Mouse (Mus musculus) ES-Bruce4 (cell line): Measurements from ENCODE around the gene Enc1. TPM values are rescaled to one million over a fixed set of nuclear protein-coding genes. Genes with fewer than 3 reads are reported as not detected.

Source experiments
- H3K27ac ChIP-seq: 2 replicates; pipeline ENCODE4 v1.5.1; 2012; ENCODE audit warnings: low read length, inconsistent platforms; ENCODE audit not compliant: insufficient read depth
- H3K27me3 ChIP-seq: 2 replicates; pipeline ENCODE4 v1.6.1; 2012; ENCODE audit warnings: mild to moderate bottlenecking, low read length, inconsistent platforms; ENCODE audit not compliant: control insufficient read depth, poor library complexity, insufficient read depth, severe bottlenecking
- H3K36me3 ChIP-seq: 2 replicates; pipeline ENCODE4 v1.6.1; 2012; ENCODE audit warnings: inconsistent platforms, mild to moderate bottlenecking, low read length, moderate library complexity; ENCODE audit not compliant: control insufficient read depth, poor library complexity, insufficient read depth, severe bottlenecking
- H3K4me1 ChIP-seq: one replicate; pipeline ENCODE4 v1.8.1; 2011; ENCODE audit warnings: low read length; ENCODE audit not compliant: control insufficient read depth, insufficient read depth
- H3K4me3 ChIP-seq: 2 replicates; pipeline ENCODE4 v1.5.1; 2011; ENCODE audit warnings: low read depth, mild to moderate bottlenecking, low read length
- H3K9ac ChIP-seq: 2 replicates; pipeline ENCODE4 v1.6.1; 2012; ENCODE audit warnings: low read depth, mild to moderate bottlenecking, inconsistent platforms; ENCODE audit not compliant: poor library complexity, severe bottlenecking
- H3K9me3 ChIP-seq: replicated peaks from 2 replicates; pipeline ENCODE4 v1.6.1; 2012; ENCODE audit warnings: mild to moderate bottlenecking, low read length, inconsistent platforms; ENCODE audit not compliant: control insufficient read depth, poor library complexity, insufficient read depth, severe bottlenecking
- CTCF ChIP-seq: IDR thresholded peaks from one replicate; pipeline ENCODE4 v1.8.1; 2011; ENCODE audit warnings: low read depth, low read length
- EP300 ChIP-seq: IDR thresholded peaks from 2 replicates; pipeline ENCODE4 v1.6.1; 2011; ENCODE audit warnings: low read depth, low read length; ENCODE audit not compliant: insufficient read depth
- POLR2A ChIP-seq: IDR thresholded peaks from one replicate; pipeline ENCODE4 v1.8.1; 2011; ENCODE audit warnings: low read length; ENCODE audit not compliant: insufficient read depth
- polyA plus RNA-seq: library from polyadenylated mRNA; stranded (reverse); fragments of >200 nt; gene quantifications from 2 replicates; pipeline ENCODE4 v1.2.4, GENCODE M21; 2011; ENCODE audit warnings: low read depth; ENCODE audit not compliant: missing spikeins, insufficient read depth, insufficient read length

Enc1 gene
- polyA plus RNA-seq, 1 experiment = 83.0 TPM

GRCm38 (mm10) chr13:97234785-97235417 is 6.0 kb upstream of the Enc1 start:
- 0 out of 2 replicates have a peak, but pooled peaks cover 2% of the 10 kb centered on the region for H3K9me3 ChIP-seq
- no peaks in the 10 kb centered on the region for H3K36me3 ChIP-seq
- 0 out of 2 replicates have a peak overlapping the region, but pooled peaks have one; percentile 36 for H3K9ac ChIP-seq
- H3K27ac ChIP-seq = no peak overlapping the region
- H3K27me3 ChIP-seq = no peaks in the 10 kb centered on the region
- H3K4me1 ChIP-seq = peaks cover 1% of the 10 kb centered on the region
- TF ChIP-seq POLR2A (no peak), CTCF (peak; percentile 63)
- H3K4me3 ChIP-seq = peak overlapping the region; percentile 47; the same call in 1 of the 2 replicates

GRCm38 (mm10) chr13:97235911-97236310 is 5.0 kb upstream of the Enc1 start:
- Histone ChIP-seq H3K4me1 (peaks cover 1% of the 10 kb centered on the region), H3K36me3 (no peaks in the 10 kb centered on the region), H3K9me3 (0 out of 2 replicates have a peak, but pooled peaks cover 2% of the 10 kb centered on the region), H3K27me3 (no peaks in the 10 kb centered on the region), H3K27ac (no peak overlapping the region), H3K9ac (no peak overlapping the region), H3K4me3 (no peak overlapping the region)
- TF ChIP-seq CTCF (no peak), POLR2A (no peak), EP300 (no peak)

- H3K36me3 ChIP-seq = no peaks in the 10 kb centered on the region
- no peaks in the 10 kb centered on the region for H3K27me3 ChIP-seq
- H3K9me3 ChIP-seq = 0 out of 2 replicates have a peak, but pooled peaks cover 2% of the 10 kb centered on the region
- H3K4me1 ChIP-seq = peaks cover 1% of the 10 kb centered on the region
- H3K9ac ChIP-seq = no peak overlapping the region
- no peak overlapping the region for H3K4me3 ChIP-seq
- TF ChIP-seq POLR2A = no peak
- TF ChIP-seq EP300 = no peak
- no peak for TF ChIP-seq CTCF
- no peak overlapping the region; the same call in 1 of the 2 replicates for H3K27ac ChIP-seq
These were observed 3.2 kb upstream of the Enc1 start for GRCm38 (mm10) chr13:97237700-97238099.

GRCm38 (mm10) chr13:97238181-97238981 is 2.5 kb upstream of the Enc1 start:
- Histone ChIP-seq H3K4me3 (no peak overlapping the region), H3K9me3 (no peaks in the 10 kb centered on the region), H3K27ac (peak overlapping the region; percentile 81), H3K4me1 (peaks cover 1% of the 10 kb centered on the region), H3K9ac (peak overlapping the region; percentile 97; the same call in 1 of the 2 replicates), H3K36me3 (no peaks in the 10 kb centered on the region), H3K27me3 (no peaks in the 10 kb centered on the region)
- no peak for TF ChIP-seq EP300

- H3K4me1 ChIP-seq = peaks cover 1% of the 10 kb centered on the region
- H3K9ac ChIP-seq = peak overlapping the region; percentile 97
- peak overlapping the region; percentile 81 for H3K27ac ChIP-seq
- no peaks in the 10 kb centered on the region for H3K9me3 ChIP-seq
- peak; percentile 25 for TF ChIP-seq CTCF
- TF ChIP-seq POLR2A = no peak
- no peak for TF ChIP-seq EP300
- no peaks in the 10 kb centered on the region for H3K27me3 ChIP-seq
- H3K4me3 ChIP-seq = peak overlapping the region; percentile 75
- no peaks in the 10 kb centered on the region for H3K36me3 ChIP-seq
These were observed 1.3 kb upstream of the Enc1 start for GRCm38 (mm10) chr13:97239343-97240180.
